Mouse (Mus musculus) layer of hippocampus, postnatal 10 days (tissue): ENCODE measurements at regions not wholly inside any gene's neighbourhood (a gene's known extent, or its start where the extent isn't known, plus 50 kb on each side); places are given as distances from the start of the nearest gene placed in this dataset.

ENCODE experiments used
- DNase-seq, 2 experiments: peaks; one replicate each; pipeline ENCODE4 v3.0.0; 2021; ENCODE audit warnings: low spot score in 2 of 2

DNA sequence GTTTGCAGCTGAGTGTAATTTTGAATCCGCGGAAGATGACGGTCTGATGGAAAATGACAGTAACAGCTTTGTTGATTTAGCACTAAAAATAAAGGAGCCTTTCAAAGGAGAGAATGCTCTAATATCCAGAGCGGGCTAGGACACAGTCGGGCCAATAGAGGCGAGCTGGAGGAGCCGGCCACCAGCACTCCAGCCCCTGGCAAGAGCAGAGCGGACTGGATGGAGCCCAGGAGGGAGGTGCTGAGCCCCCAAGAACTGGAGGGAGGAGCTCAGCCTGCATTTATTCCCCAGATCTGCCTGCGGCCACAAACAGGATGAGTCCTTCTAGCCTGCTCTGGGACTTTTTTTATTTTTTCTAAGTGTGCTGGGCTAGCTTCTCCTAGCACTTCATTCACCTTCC lies 426.9 kb downstream of the Insc start:
- DNase-seq, result peak; percentile 43 to 61

DNA sequence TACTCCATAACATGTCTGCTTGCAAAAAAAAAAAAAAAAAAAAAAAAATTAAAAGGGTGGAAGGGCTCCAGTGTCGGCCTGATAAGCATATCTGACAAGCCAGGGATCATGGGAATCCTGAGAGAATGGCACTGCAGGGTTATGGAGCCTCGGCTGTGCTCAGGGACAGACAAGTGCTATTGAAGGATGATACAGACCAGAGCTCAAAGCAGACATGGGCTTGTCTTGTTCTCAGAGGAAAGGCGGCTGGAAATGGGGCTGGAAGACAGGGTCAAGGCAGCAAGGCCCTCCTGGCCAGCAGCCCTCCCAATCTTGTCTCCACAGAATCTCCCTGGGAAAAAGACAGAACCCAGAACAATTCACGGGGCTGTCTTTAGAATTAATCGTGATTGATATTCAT lies 449.0 kb downstream of the Insc start:
- DNase-seq, result no peak

DNA sequence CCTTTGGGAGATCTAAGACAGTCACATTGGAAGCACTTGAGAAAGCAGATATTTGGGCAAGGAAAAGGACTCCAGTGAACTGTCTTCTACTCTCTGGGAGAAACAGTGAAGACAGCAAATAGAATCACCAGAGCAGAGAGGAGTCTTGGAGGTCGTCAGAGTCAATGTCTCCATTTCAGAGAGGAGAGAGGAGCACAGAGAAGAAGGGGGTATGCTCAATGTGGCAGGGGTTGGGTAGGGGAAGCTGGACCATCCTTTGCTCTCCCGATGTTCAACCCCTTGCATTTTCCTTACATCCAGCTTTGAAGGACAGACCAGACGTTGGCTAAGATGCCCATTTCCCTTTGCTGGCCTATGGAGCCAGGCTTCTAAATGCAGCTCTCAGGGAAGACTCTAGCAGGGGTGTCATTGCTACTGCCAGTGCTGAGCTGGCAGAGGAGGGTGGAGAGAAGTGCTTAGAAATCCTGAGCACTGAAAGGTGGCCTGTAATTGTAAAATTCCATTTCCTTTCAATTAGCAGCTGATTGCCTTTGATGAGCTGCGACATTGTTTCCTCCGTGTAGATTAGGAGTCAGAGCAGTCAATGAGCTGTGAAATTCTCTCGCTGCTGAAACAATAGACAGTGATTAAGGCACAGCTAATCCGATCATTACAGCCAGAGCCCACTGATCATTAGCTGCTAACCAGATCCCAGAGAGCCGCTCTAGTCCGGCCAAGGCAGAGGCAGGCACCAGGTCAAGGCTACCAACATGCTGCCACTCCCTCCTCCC lies 449.7 kb downstream of the Insc start:
- no peak for DNase-seq

DNA sequence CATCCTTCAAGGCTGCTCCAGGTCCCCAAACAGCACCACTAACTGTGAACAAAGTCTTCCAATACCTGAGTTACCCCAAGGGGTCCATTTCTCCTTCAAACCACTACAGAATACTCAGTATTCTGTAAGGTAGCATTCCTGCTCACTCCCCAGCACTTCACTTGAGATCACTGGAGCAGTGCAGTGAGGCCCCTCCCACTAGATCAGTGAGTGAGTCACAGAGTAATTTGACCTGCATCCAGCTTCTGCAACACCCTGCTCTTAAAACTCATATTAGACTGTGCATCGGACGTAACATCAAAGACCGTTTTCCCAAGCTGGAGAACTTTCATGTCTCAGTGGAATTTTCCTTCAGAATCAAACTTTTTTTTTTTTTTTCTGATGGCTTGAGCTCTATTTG lies 461.4 kb downstream of the Insc start:
- DNase-seq, result no peak

DNA sequence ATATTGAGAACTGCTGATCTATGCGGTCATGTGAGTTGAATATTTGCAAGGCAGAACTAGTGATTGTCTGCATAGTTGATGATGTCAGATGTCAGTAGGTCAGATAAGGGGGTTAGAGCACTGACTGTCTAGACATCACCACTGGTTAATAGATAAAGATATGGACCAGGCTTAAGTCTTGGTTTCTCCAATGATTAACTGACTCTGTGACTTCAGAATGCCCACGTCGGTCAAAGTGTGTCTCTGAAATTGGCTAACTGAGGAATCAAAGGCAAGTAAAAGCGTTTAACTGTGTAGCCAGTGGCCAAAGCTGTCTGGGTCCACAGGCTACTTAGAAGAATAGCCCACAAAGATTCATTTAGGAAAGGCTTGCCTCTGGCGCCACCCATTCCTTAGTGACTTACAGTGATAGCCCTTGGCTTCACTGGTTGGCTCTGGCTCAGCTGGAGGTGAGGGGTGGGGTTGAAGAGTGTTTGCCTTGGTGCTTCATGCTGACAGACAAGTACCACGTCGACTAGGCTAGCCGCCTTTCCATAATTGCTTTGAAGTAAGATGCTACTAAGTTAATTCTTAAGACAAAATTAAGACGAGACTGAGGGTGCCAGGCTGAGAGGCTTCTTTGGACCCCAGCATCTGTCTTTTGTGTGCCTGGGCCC lies 463.1 kb downstream of the Insc start:
- DNase-seq, result no peak

DNA sequence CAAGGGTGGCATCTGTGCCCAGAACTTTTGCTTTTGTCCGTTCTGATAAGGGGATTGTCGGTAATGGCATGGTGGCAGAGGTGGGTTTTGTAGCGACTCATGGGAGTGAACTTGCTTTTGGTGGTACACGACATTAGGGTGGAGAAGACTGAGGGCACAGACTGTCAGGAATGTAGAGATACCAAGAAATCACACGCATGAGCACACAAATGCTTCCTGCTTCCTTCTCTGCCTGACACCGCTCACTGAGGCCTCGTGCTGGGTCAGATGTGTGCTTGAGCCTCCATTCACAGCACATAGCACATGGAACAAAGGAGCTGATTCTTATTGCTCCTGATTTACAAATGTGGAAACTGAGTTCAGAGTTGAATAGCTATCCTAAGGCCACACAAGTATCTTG lies 465.3 kb downstream of the Insc start:
- no peak for DNase-seq

DNA sequence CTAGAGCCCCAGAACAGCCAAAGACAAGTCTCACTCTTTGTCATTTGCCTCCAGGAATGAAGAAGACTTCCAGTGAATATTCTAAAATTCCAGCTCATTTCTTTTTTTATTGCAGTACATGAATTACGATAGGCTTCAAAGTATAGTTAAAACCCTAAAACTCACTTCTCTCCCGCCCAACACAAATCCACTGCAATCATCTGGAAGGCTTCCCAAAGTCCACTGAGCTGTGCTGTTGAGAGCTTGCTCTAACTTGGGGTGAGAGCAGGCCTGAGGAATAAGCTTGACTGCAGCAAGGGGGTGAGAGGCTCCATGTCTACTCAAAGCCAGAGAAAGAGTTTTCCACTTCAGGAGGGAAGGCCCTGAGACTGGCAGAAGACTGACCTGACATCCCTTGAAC lies 466.5 kb downstream of the Insc start:
- no peak for DNase-seq

DNA sequence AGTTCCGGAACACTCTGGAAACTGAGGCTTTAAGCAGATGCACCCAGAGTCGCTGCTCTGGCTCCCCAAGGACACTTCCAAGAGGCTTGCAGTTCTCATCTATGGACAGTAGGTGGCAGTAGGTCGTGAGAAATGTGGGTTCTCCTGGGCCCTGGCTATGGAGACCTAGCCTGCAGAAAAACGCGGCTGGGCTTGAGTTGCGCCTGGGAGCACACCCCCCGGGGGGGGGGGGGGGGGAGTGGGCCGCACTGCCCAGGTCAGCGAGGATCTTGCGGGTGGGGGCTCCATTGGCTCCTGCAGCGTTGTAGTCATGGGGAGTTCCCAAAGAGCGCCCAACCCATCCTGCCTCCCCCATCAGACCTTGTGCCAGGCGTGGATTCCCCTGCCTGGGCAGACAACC lies 473.3 kb downstream of the Insc start:
- peak; percentile 84 to 86 for DNase-seq

DNA sequence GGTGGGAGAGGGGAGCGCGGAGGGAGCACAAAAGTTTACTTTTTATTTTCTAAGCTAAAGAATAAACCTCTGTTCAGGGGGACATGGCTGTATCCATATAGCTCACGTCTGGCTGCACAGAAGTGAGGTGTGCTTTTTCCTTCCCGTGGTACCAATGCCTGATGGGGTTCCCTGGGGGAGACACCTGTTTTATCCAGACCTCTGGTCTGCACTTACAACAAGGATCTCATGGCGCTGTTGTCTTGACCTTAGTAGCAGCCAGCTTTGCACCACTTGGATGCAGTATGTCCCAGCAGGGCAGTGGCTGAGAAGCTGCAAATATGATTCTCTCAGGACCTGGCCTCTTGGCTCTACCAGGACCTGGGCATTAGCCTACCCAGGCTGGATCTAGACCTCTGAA lies 473.8 kb downstream of the Insc start:
- DNase-seq, result no peak

DNA sequence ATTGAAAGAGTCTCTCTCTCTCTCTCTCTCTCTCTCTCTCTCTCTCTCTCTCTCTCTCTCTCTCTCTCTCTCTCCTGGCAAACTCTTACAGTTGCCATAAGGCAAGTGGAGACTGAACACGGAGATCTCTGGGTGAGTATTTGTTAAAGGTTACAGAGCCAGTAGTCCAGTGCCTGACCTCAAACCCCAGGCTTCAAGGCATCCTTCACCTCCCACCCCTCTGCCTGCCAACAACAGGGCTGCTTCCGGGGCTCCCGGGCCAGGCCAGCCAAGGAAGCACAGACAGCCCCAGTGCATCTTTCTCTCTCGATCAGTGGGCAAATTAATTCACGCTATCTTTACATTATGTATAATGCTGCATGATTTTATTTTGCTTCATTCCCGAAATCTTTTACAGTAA lies 474.2 kb downstream of the Insc start:
- no peak for DNase-seq

DNA sequence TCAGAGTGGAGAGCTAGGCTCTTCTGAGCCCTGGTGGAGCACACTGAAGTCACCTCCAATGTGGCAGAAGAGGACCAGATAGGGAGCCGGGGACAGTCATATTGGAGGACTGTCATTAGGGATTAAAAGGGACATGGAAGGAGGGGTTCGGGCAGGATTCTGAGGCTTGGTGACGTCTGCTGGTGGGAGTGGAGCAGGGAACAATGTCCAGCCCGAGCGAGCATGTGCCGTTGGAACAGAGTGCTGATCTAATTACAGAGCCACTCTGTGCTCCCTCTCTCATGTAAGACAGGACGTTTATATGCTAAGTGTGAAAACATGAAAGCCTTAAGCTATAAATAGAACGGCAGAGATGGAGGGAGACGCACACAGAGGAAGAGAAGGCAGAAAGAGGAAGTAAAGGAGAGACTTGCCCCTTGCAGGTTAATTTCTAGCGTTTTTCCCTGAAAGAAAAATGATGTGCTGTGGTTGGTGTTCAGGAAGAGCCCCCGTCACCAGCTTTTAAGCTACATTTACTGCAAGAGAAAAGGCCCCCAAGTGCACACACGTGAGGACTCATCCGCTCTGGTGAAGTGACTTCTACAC lies 475.2 kb downstream of the Insc start:
- peak; percentile 17 to 25 for DNase-seq

DNA sequence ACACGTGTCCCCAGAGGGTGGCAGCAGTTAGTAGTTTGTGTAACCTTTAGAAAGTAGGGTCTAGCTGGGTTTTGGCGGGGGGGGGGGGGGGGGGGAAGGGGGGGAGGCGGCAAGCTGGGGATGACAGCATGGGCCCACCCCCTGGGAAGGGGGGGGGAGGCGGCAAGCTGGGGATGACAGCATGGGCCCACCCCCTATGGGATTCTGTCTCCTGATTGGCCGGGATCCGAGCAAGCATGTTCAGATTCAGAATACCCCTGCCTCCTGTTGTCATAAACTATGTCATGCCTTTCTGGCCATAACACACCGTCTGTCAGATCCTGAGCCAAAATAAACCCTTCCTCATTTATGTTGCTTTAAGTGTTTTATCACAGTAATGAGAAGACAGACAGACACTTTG lies 479.1 kb downstream of the Insc start:
- no peak for DNase-seq

DNA sequence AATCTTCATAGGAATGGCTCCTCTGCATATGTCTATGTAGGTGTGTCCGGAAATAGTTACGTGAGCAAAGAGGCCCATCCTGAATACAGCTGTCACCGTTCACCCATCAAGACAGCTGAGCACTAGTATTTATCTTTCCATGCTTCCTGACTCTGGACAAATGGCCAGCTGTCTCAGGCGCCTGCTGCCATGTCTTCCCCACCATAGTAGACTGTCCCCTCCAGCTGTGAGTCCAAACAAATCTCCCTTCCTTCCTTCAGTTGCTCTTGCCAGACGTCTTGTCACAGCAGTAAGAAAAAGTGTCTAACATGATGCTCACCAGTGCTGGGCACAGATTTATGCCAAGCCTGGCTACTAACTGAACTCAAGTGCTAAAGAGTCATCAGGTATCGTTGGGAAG lies 487.0 kb downstream of the Insc start:
- DNase-seq, result no peak

DNA sequence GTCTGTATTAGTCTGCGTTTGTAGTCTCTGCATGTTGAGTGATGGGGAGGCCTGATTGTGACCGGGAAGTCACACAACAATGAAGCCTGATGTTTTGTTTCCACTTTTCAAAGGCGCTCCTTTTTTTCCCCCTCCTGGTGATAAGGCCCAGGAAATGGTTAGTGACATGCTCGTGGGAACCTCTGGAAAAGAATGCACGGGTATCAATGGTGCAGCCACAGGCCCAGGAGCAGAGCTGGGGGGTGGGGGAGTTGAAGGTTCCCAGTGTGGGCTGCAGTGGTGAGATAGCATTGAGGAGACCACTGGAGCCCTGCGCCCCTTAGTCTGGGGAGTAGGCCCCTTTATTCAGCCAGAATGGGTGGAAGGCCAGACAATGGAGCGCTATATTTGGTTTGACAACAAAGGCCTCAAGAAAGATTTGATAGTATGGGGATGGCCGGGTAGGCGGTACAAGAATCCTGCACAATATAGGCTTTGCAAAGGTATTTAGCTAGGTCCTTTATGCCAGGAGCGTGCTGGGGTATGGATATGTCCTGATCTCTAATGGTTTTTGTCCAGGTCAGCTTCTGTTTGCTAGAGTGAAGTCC lies 490.4 kb downstream of the Insc start:
- no peak for DNase-seq

DNA sequence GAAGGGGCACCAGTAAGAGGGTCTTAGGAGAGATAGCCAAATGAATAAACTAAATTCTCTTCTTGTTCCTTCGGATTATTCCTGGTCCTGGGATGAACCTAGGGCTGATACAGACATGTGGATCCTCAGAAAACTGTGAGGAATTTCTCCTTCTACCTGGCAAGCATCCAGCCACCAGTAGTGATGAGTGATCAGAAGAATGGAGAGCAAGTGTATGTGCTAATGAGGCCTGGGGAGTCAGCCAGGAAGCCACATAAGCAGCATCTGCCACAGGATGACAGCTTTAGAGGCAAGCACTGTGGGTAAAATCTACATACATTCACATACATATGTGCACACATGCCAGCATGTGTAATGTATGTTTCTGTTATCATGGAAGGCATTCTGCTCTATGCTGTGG lies 493.6 kb downstream of the Insc start:
- DNase-seq, result no peak

DNA sequence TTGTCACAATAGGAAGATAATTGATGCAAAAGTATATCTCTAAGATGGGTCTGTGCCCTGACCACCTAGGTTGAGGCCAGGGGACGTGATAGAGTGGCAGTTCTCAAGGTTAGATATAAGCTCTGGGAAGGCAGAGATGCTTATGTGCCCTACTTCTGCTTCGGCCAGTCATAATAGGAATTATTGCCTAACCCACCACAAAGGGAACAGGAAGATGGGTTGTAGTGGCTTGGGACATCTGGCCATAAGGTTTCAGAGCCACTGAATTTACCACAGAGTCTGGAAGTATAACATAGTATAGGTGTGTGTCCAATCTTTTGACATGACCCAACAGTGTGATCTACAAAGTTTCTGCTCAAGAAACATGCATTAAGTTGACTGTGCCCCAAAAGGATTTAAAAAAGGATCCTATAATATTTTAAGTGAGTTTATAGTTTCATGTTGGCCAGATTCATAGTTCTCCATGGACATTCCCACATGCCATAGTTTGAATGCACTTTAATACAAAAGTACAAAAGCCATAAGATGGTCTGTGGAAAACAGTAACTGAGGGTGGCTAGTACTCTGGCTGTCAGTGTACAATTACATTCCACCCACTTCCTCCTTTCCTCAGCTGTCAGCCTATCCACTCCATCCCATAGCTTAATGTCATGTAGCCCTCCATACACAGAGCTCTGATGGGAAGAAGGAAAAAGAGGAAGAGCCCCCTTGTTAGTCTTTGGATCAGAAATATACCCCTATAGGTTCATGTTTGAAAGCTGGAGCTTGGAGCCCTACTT lies 508.3 kb downstream of the Insc start:
- DNase-seq, result no peak

DNA sequence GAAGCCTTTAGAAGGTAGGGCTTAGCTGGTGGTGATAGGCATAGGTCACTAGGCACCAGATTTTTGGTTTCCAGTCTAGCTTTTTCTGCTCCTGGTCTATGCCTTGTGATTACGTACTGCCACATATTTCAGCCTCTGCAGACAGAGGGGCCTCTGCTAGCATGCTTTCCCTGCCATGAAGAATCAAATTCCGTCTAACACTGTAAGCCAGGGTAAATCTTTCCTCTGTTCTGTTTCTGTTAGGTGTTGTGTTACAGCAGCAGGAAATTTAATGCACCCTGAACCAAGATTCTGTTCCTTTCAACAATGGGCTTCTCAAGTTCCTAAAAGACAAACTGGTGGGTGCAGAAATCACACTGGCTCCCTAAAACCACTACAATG lies 508.9 kb downstream of the Insc start:
- DNase-seq, result no peak

DNA sequence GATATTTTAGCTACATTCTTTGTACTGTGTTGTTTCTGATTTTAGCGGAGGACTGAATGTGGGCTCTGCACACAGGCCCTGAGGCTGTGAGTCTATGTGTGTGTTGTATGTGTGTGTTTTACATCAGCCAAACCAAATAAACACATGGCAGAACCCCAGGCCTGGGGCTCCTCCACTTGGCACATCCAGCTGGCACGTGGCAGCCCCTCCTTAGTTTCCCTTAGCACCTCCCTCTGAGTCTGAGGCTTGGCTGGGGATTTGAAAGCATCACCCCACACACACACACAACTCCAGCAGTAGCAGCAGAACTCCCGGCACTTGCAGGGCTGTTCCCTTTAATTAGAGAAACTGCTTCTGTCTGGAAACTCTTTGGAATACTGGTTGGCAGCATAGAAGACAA lies 515.1 kb downstream of the Insc start:
- peak; percentile 6 to 27 for DNase-seq

DNA sequence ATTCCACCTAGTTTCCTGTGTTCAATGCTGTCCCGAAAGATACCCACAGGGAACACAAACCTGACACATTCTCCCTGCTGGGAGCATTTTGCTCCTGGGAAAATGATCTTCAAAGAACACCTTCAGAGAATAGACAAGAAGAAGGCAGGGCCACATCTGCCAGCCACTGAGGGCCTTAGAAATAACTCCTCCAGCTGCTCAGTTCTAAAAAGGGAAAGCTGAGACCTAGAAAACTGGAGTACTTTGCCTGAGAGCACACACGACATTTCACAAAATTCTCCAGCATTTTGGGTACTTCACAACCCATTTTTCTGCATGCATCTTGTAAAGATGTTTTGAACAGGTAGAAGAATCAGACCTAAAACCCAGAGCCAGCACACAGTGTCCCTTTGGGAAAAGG lies 519.6 kb downstream of the Insc start:
- no peak for DNase-seq

DNA sequence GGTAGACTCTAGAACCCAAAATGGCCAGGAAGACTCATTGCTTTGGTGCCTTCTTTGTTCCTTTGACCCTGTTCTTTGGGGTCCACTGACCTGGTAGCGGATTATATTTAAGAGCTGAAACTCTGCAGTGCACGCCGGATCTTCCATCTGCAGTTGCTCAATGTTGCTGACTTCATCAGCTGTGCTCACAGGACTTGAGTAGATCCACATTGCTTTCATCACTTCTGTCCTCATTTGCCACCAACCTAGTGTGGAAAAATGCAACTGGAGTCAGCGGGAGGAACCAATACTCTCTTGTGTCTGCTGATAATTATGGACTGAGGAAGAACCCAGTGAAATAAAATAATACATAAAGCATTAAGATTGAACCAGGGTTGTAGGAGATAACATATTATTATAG lies 522.6 kb downstream of the Insc start:
- DNase-seq, result no peak

DNA sequence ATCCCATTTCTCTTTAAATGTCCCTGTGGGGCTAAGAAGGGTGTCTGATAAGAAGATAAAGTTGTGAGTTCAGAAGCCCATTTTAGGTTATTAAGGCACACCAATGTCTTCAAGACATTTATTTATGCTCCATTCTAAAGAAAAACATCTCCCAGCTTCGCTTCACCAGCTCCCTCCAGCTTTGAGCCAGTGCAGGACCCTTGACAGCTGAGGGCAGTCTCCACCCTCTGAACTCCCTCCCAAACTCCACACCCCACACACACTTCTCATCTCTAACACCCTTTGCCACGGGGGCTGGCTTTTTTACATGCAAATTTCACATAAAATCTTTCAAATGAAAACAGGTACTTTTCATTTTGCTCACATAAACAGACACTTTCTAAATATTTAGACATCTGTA lies 527.3 kb downstream of the Insc start:
- no peak for DNase-seq

DNA sequence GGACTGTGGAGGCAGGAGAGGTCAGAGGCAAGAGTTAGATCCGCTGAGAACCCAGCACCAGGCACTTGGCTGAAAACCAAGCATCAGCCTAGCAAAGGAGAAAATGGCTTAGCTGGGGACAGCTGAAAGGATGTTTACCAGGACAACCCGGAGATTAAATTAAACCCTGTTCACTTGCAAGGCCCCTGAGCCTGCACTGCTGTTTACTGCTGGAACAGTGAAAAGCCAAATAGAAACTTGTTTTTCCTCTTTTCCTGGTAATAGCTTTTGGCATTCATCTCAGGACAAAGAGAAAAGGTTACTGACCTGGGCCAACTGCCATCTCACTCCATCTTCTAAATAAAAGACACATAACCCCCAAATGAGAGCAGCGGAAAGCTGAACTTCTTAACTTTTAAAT lies 531.3 kb downstream of the Insc start:
- DNase-seq, result no peak
